Comparison of ENCODE assay signal across 8 mouse cellular contexts in genomic region chr7:19361720-19362119, GRCm38 (mm10). TPM values are rescaled to one million over a fixed set of nuclear protein-coding genes. Genes with fewer than 3 reads are reported as not detected.
DNase-seq lines count a peak whose midpoint lies in the region; ATAC-seq lines count a peak whose summit lies in the region.

No protein-coding gene starts in this region.

- ATAC-seq in intestine, embryonic 14.5 days (replicated peaks; ENCODE audit: low FRiP score, low TSS enrichment, low read depth), result no peak
- ATAC-seq in limb, embryonic 11.5 days (ENCODE audit: insufficient number of reproducible peaks, low FRiP score, low TSS enrichment, low read depth), result no peak
- ATAC-seq in midbrain, embryonic 11.5 days (ENCODE audit: low FRiP score), result no peak

- H3K27me3 ChIP-seq in intestine, embryonic 14.5 days (replicated peaks; ENCODE audit: control insufficient read depth, insufficient read depth, low read length), result no peaks in the 10 kb centered on the region
- 0 out of 2 replicates have a peak, but pooled peaks cover 2% of the 10 kb centered on the region for H3K27me3 ChIP-seq in limb, embryonic 11.5 days (ENCODE audit: control insufficient read depth, insufficient read depth, low read length)
- no peaks in the 10 kb centered on the region for H3K27me3 ChIP-seq in midbrain, embryonic 11.5 days (ENCODE audit: control insufficient read depth, insufficient read depth, low read length)

- H3K27ac ChIP-seq in intestine, embryonic 14.5 days (ENCODE audit: low read depth), result no peak overlapping the region
- no peak overlapping the region for H3K27ac ChIP-seq in limb, embryonic 11.5 days (replicated peaks; ENCODE audit: low read depth, low read length)
- H3K27ac ChIP-seq in midbrain, embryonic 11.5 days (ENCODE audit: low read depth, low read length), result no peak overlapping the region; the same call in 1 of the 2 replicates

- H3K36me3 ChIP-seq in intestine, embryonic 14.5 days (ENCODE audit: control insufficient read depth, insufficient read depth, low read length), result peaks cover 13% of the 10 kb centered on the region
- H3K36me3 ChIP-seq in limb, embryonic 11.5 days (ENCODE audit: control insufficient read depth, insufficient read depth, low read length), result peaks cover 5% of the 10 kb centered on the region; the same call in 1 of the 2 replicates
- peaks cover 2% of the 10 kb centered on the region; the same call in 1 of the 2 replicates for H3K36me3 ChIP-seq in midbrain, embryonic 11.5 days (ENCODE audit: control insufficient read depth, insufficient read depth, low read length)

- intact Hi-C loops in gastrocnemius, postnatal 36 days (cut with DNase I), result no loop called here

- H3K4me2 ChIP-seq in intestine, embryonic 14.5 days (ENCODE audit: low read length), result peak overlapping the region; percentile 98
- peak overlapping the region; percentile 91 for H3K4me2 ChIP-seq in limb, embryonic 11.5 days (ENCODE audit: low read depth, severe bottlenecking)
- peak overlapping the region; percentile 83 for H3K4me2 ChIP-seq in midbrain, embryonic 11.5 days

- DNase-seq in left cerebral cortex, adult 18-20 months (ENCODE audit: low spot score in 2 of 2), result peak; percentile 72 to 81
- DNase-seq in left cerebral cortex, adult 11 months (ENCODE audit: low spot score), result no peak
- peak; percentile 53 to 62 for DNase-seq in cerebellum, postnatal 36 days
- peak; percentile 76 to 77 for DNase-seq in gastrocnemius, postnatal 36 days
- DNase-seq in intestine, embryonic 14.5 days (ENCODE audit: low spot score), result peak; percentile 89
- DNase-seq in limb, embryonic 11.5 days (ENCODE audit: low spot score), result peak; percentile 82
- peak; percentile 95 for DNase-seq in midbrain, embryonic 11.5 days (ENCODE audit: low spot score, missing footprints)
- DNase-seq in spleen, postnatal 36 days (ENCODE audit: low spot score in 2 of 2), result peak; percentile 64 to 78

- H3K9me3 ChIP-seq in intestine, embryonic 14.5 days (ENCODE audit: control insufficient read depth, low read length), result no peaks in the 10 kb centered on the region
- H3K9me3 ChIP-seq in limb, embryonic 11.5 days (ENCODE audit: control insufficient read depth, low read length), result no peaks in the 10 kb centered on the region
- H3K9me3 ChIP-seq in midbrain, embryonic 11.5 days (ENCODE audit: control insufficient read depth, low read length), result no peaks in the 10 kb centered on the region

- H3K4me3 ChIP-seq in intestine, embryonic 14.5 days (ENCODE audit: low read depth, low read length), result peak overlapping the region; percentile 71
- peak overlapping the region; percentile 68 for H3K4me3 ChIP-seq in limb, embryonic 11.5 days (ENCODE audit: low read depth, low read length)
- peak overlapping the region; percentile 70 for H3K4me3 ChIP-seq in midbrain, embryonic 11.5 days (ENCODE audit: low read depth, low read length)

- 10% methylated on average over 16 of the region's 16 CpGs for WGBS in intestine, embryonic 14.5 days
- WGBS in limb, embryonic 11.5 days, result 12% methylated on average over 16 of the region's 16 CpGs
- 12% methylated on average over 16 of the region's 16 CpGs for WGBS in midbrain, embryonic 11.5 days

- peak overlapping the region; percentile 44 for H3K9ac ChIP-seq in intestine, embryonic 14.5 days (ENCODE audit: low read length)
- peak overlapping the region; percentile 40; the same call in 1 of the 2 replicates for H3K9ac ChIP-seq in limb, embryonic 11.5 days (ENCODE audit: low read length)
- no peak overlapping the region for H3K9ac ChIP-seq in midbrain, embryonic 11.5 days (ENCODE audit: low read length)

- H3K4me1 ChIP-seq in intestine, embryonic 14.5 days (replicated peaks; ENCODE audit: control insufficient read depth, insufficient read depth, low read length), result peaks cover 22% of the 10 kb centered on the region
- H3K4me1 ChIP-seq in limb, embryonic 11.5 days (ENCODE audit: control insufficient read depth, insufficient read depth, low read length), result peaks cover 13% of the 10 kb centered on the region
- H3K4me1 ChIP-seq in midbrain, embryonic 11.5 days (ENCODE audit: control insufficient read depth, insufficient read depth, low read length), result peaks cover 27% of the 10 kb centered on the region

RNA-seq across cellular contexts. Expression of gene Ppp1r13l, which starts 2.2 kb away (rescaled TPM):
- total RNA-seq in left cerebral cortex, adult 18-20 months (2021), result 1 to 10 TPM; 8.2 to 9.6 TPM
- total RNA-seq in gastrocnemius, postnatal 36 days (2021), result 1 to 10 TPM; 2.4 to 2.6 TPM
- 4.4 and 4.9 TPM in 2 replicates for polyA plus RNA-seq in intestine, embryonic 14.5 days (2014; fragmentation: Nextera tagmentation; extraction: Ambion mirVana)
- polyA plus RNA-seq in limb, embryonic 11.5 days (2014; fragmentation: Nextera tagmentation; extraction: Ambion mirVana), result 6.6 and 8.7 TPM in 2 replicates
- 3.0 and 3.2 TPM in 2 replicates for polyA plus RNA-seq in midbrain, embryonic 11.5 days (2014; fragmentation: Nextera tagmentation; extraction: Ambion mirVana)

RNA-seq across cellular contexts. Expression of gene Cd3eap, which starts 2.4 kb away (rescaled TPM):
- total RNA-seq in left cerebral cortex, adult 18-20 months (2021), result 10 to 100 TPM; 17.1 to 18.1 TPM
- 10 to 100 TPM in 1 of 2 experiments, 1 to 10 TPM in 1; 9.3 to 10.2 TPM for total RNA-seq in gastrocnemius, postnatal 36 days (2021)
- polyA plus RNA-seq in intestine, embryonic 14.5 days (2014; fragmentation: Nextera tagmentation; extraction: Ambion mirVana), result 23.9 and 25.8 TPM in 2 replicates
- polyA plus RNA-seq in limb, embryonic 11.5 days (2014; fragmentation: Nextera tagmentation; extraction: Ambion mirVana), result 21.1 and 24.8 TPM in 2 replicates
- 15.1 and 15.4 TPM in 2 replicates for polyA plus RNA-seq in midbrain, embryonic 11.5 days (2014; fragmentation: Nextera tagmentation; extraction: Ambion mirVana)

RNA-seq across cellular contexts. Expression of gene Ercc1, which starts 17.1 kb away (rescaled TPM):
- total RNA-seq in left cerebral cortex, adult 18-20 months (2021), result 10 to 100 TPM; 39.1 to 45.2 TPM
- total RNA-seq in gastrocnemius, postnatal 36 days (2021), result 10 to 100 TPM; 24.5 to 29.0 TPM
- polyA plus RNA-seq in intestine, embryonic 14.5 days (2014; fragmentation: Nextera tagmentation; extraction: Ambion mirVana), result 71.8 and 82.9 TPM in 2 replicates
- polyA plus RNA-seq in limb, embryonic 11.5 days (2014; fragmentation: Nextera tagmentation; extraction: Ambion mirVana), result 104 and 114 TPM in 2 replicates
- 111 and 118 TPM in 2 replicates for polyA plus RNA-seq in midbrain, embryonic 11.5 days (2014; fragmentation: Nextera tagmentation; extraction: Ambion mirVana)

RNA-seq across cellular contexts. Expression of gene Ercc2, which starts 20.1 kb away (rescaled TPM):
- total RNA-seq in left cerebral cortex, adult 18-20 months (2021), result 10 to 100 TPM; 32.2 to 36.4 TPM
- 1 to 10 TPM; 8.5 to 9.8 TPM for total RNA-seq in gastrocnemius, postnatal 36 days (2021)
- 11.3 and 13.3 TPM in 2 replicates for polyA plus RNA-seq in intestine, embryonic 14.5 days (2014; fragmentation: Nextera tagmentation; extraction: Ambion mirVana)
- polyA plus RNA-seq in limb, embryonic 11.5 days (2014; fragmentation: Nextera tagmentation; extraction: Ambion mirVana), result 11.8 and 13.5 TPM in 2 replicates
- 10.3 and 10.9 TPM in 2 replicates for polyA plus RNA-seq in midbrain, embryonic 11.5 days (2014; fragmentation: Nextera tagmentation; extraction: Ambion mirVana)

RNA-seq across cellular contexts. Expression of gene Klc3, which starts 42.2 kb away (rescaled TPM):
- 1 to 10 TPM; 3.5 to 4.3 TPM for total RNA-seq in left cerebral cortex, adult 18-20 months (2021)
- total RNA-seq in gastrocnemius, postnatal 36 days (2021), result under 1 TPM; 0.25 to 0.38 TPM
- 2.4 and 3.4 TPM in 2 replicates for polyA plus RNA-seq in intestine, embryonic 14.5 days (2014; fragmentation: Nextera tagmentation; extraction: Ambion mirVana)
- 2.7 and 3.5 TPM in 2 replicates for polyA plus RNA-seq in limb, embryonic 11.5 days (2014; fragmentation: Nextera tagmentation; extraction: Ambion mirVana)
- polyA plus RNA-seq in midbrain, embryonic 11.5 days (2014; fragmentation: Nextera tagmentation; extraction: Ambion mirVana), result 0.37 and 1.4 TPM in 2 replicates
